Comparison of ENCODE assay signal across 8 mouse cellular contexts in genomic region chr12:85437172-85437876, GRCm38 (mm10). TPM values are rescaled to one million over a fixed set of nuclear protein-coding genes. Genes with fewer than 3 reads are reported as not detected.
DNase-seq lines count a peak whose midpoint lies in the region; ATAC-seq lines count a peak whose summit lies in the region.

No protein-coding gene starts in this region.

- H3K9me3 ChIP-seq in midbrain, embryonic 10.5 days (replicated peaks) = no peaks in the 10 kb centered on the region
- H3K9me3 ChIP-seq in midbrain, embryonic 11.5 days (ENCODE audit: control insufficient read depth, low read length) = no peaks in the 10 kb centered on the region
- no peaks in the 10 kb centered on the region for H3K9me3 ChIP-seq in embryonic facial prominence, embryonic 15.5 days (replicated peaks)
- H3K9me3 ChIP-seq in heart, embryonic 14.5 days (ENCODE audit: control insufficient read depth, low read length) = no peaks in the 10 kb centered on the region

- H3K9ac ChIP-seq in midbrain, embryonic 11.5 days (ENCODE audit: low read length) = no peak overlapping the region
- H3K9ac ChIP-seq in embryonic facial prominence, embryonic 15.5 days = no peak overlapping the region
- H3K9ac ChIP-seq in heart, embryonic 14.5 days (ENCODE audit: low read length) = no peak overlapping the region; the same call in 1 of the 2 replicates

- H3K4me3 ChIP-seq in midbrain, embryonic 10.5 days = no peak overlapping the region
- no peak overlapping the region for H3K4me3 ChIP-seq in midbrain, embryonic 11.5 days (ENCODE audit: low read depth, low read length)
- H3K4me3 ChIP-seq in embryonic facial prominence, embryonic 15.5 days (replicated peaks) = no peak overlapping the region
- H3K4me3 ChIP-seq in heart, embryonic 14.5 days (ENCODE audit: control insufficient read depth in 1 of 2, insufficient read depth in 1 of 2, low read depth in 1 of 2, low read length in 2 of 2) = no peak overlapping the region

- no peaks in the 10 kb centered on the region for H3K27me3 ChIP-seq in midbrain, embryonic 10.5 days (ENCODE audit: low read depth, poor library complexity, severe bottlenecking)
- H3K27me3 ChIP-seq in midbrain, embryonic 11.5 days (ENCODE audit: control insufficient read depth, insufficient read depth, low read length) = no peaks in the 10 kb centered on the region
- no peaks in the 10 kb centered on the region for H3K27me3 ChIP-seq in embryonic facial prominence, embryonic 15.5 days
- no peaks in the 10 kb centered on the region for H3K27me3 ChIP-seq in heart, embryonic 14.5 days (ENCODE audit: control insufficient read depth, insufficient read depth, low read length)

- DNase-seq in midbrain, embryonic 10.5 days (ENCODE audit: low spot score) = no peak
- DNase-seq in midbrain, embryonic 11.5 days (ENCODE audit: low spot score, missing footprints) = no peak
- no peak for DNase-seq in urinary bladder, postnatal 4 days (ENCODE audit: low spot score in 2 of 2)
- DNase-seq in embryo, embryonic 11 days = no peak
- DNase-seq in left cerebral cortex, adult 8-10 months (ENCODE audit: low spot score in 2 of 2) = no peak

- H3K4me2 ChIP-seq in midbrain, embryonic 11.5 days = no peak overlapping the region
- H3K4me2 ChIP-seq in embryonic facial prominence, embryonic 15.5 days (replicated peaks) = no peak overlapping the region; the same call in 1 of the 2 replicates
- no peak overlapping the region for H3K4me2 ChIP-seq in heart, embryonic 14.5 days (ENCODE audit: low read length)

- ATAC-seq in midbrain, embryonic 11.5 days (ENCODE audit: low FRiP score) = no peak
- ATAC-seq in embryonic facial prominence, embryonic 15.5 days (ENCODE audit: insufficient number of reproducible peaks, low FRiP score, low TSS enrichment, low read depth) = no peak
- ATAC-seq in heart, embryonic 14.5 days (ENCODE audit: insufficient number of reproducible peaks, insufficient read depth, low FRiP score, low read depth) = no peak
- peak; percentile 96 for ATAC-seq in megakaryocyte, adult 5-6 weeks (ENCODE audit: poor library complexity, severe bottlenecking)

- H3K27ac ChIP-seq in midbrain, embryonic 10.5 days (replicated peaks) = peak overlapping the region; percentile 17; the same call in 1 of the 2 replicates
- H3K27ac ChIP-seq in midbrain, embryonic 11.5 days (ENCODE audit: low read depth, low read length) = no peak overlapping the region
- peak overlapping the region; percentile 55 for H3K27ac ChIP-seq in embryonic facial prominence, embryonic 15.5 days (replicated peaks)
- H3K27ac ChIP-seq in heart, embryonic 14.5 days (replicated peaks in 1 of 2; ENCODE audit: control insufficient read depth in 1 of 2, insufficient read depth in 1 of 2, low read depth in 2 of 2, low read length in 2 of 2) = peak overlapping the region; percentile 87

- H3K4me1 ChIP-seq in midbrain, embryonic 10.5 days = peaks cover 27% of the 10 kb centered on the region
- peaks cover 6% of the 10 kb centered on the region for H3K4me1 ChIP-seq in midbrain, embryonic 11.5 days (ENCODE audit: control insufficient read depth, insufficient read depth, low read length)
- peaks cover 39% of the 10 kb centered on the region for H3K4me1 ChIP-seq in embryonic facial prominence, embryonic 15.5 days
- peaks cover 33 to 49% of the 10 kb centered on the region in 2 experiments for H3K4me1 ChIP-seq in heart, embryonic 14.5 days (ENCODE audit: control insufficient read depth in 2 of 2, insufficient read depth in 2 of 2, low read length in 2 of 2)

- 55% methylated on average over 17 of the region's 17 CpGs for WGBS in midbrain, embryonic 10.5 days
- 55% methylated on average over 17 of the region's 17 CpGs for WGBS in midbrain, embryonic 11.5 days
- WGBS in embryonic facial prominence, embryonic 15.5 days = 36% methylated on average over 17 of the region's 17 CpGs
- 47% methylated on average over 17 of the region's 17 CpGs for WGBS in heart, embryonic 14.5 days

- H3K36me3 ChIP-seq in midbrain, embryonic 10.5 days = no peaks in the 10 kb centered on the region
- no peaks in the 10 kb centered on the region for H3K36me3 ChIP-seq in midbrain, embryonic 11.5 days (ENCODE audit: control insufficient read depth, insufficient read depth, low read length)
- H3K36me3 ChIP-seq in embryonic facial prominence, embryonic 15.5 days = no peaks in the 10 kb centered on the region
- H3K36me3 ChIP-seq in heart, embryonic 14.5 days (ENCODE audit: control insufficient read depth, insufficient read depth, low read length) = no peaks in the 10 kb centered on the region

RNA-seq across cellular contexts. Expression of gene Fos, which starts 36.4 kb away (rescaled TPM):
- 0.54 and 1.1 TPM in 2 replicates for polyA plus RNA-seq in midbrain, embryonic 10.5 days (2016; fragmentation: Nextera tagmentation; extraction: Ambion mirVana)
- polyA plus RNA-seq in midbrain, embryonic 11.5 days (2014; fragmentation: Nextera tagmentation; extraction: Ambion mirVana) = 0.54 and 0.89 TPM in 2 replicates
- 22.7 and 23.9 TPM in 2 replicates for polyA plus RNA-seq in embryonic facial prominence, embryonic 15.5 days (2015; fragmentation: Nextera tagmentation; extraction: Ambion mirVana)
- 3.8 and 4.0 TPM in 2 replicates for polyA plus RNA-seq in heart, embryonic 14.5 days (2014; fragmentation: Nextera tagmentation; extraction: Ambion mirVana)
- 468 and 475 TPM in 2 replicates for total RNA-seq in megakaryocyte, adult 5-6 weeks (2015)
- 389 and 431 TPM in 2 replicates for total RNA-seq in megakaryocyte, adult 5-6 weeks (2017)
- 10 to 100 TPM in 3 of 4 experiments, 1 to 10 TPM in 1; 5.8 to 37.3 (median 25.8) TPM for total RNA-seq in left cerebral cortex, adult 8-10 months (2022)
